Mouse (Mus musculus) MN1 (cell line): ENCODE data around the gene Csf1.

Experiments used
- DNase-seq: peaks from one replicate; pipeline ENCODE4 v3.0.0-alpha.2; 2016; ENCODE audit warnings: low spot score

Gene Csf1

GRCm38 (mm10) chr3:107781304-107781703 is 21.0 kb upstream of the Csf1 start:
- no peak for DNase-seq

- peak; percentile 15 for DNase-seq
These were observed 17.7 kb upstream of the Csf1 start for GRCm38 (mm10) chr3:107778016-107778415.

DNA sequence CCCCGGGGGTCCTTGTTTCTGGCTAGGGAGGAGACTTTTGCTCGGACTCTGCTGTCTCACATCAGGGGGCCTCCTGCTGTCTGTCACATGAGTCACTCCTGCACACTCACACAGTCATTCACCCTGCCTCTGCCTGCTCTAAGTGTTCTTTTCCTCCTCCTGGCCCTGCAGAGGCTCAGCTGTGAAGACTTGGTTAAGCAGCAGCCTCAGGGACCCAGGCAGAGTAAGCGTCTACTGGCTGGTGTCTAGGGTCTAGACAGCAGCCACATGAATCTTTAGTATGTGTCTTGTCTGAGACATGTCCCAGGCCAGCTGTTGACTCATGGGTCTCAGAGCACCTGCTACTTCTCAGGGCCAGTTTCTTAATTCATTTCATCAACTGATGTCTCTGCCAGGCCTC is 16.0 kb upstream of the Csf1 start:
- DNase-seq, result peak; percentile 76

GRCm38 (mm10) chr3:107775736-107776135 is 15.5 kb upstream of the Csf1 start:
- no peak for DNase-seq

DNA sequence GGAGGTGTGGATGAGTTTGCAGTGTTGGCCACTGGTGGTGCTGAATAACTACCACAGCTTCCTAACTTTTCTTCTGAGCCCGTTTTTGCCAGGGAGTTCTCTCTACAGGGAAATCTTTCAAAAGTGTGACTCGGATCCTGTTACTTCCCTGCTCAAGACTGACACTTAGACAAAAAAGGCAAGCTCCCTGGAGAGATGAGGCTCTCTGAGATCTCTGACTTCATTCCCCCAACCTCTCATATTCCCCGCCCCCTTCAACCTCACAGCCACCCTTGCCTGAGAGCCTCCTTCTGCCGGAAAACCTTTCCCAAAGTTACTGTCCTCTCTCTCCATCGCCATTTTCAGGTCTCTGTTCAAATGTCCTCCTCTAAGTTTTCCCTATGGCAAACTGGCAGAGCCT is 14.8 kb upstream of the Csf1 start:
- no peak for DNase-seq

DNA sequence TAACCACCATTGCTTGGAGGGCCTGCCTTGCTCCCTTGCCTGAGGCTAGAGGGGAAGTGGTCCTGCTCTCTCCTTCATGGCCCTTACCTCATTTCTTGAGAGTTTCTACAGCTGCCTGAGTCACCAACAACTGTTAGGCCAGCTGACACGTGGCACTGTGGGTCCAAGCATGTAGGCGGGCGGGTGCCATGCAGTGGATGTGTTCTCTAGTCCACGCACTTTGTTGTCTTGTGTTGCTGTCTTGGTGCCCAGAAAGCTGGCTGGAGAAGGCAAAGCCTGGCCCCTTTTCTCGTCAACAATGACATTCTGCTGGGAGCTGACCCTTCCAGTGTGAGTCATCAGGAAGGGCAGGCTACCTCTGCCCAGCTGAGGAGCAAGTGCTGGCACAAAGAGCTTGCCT is 12.6 kb upstream of the Csf1 start:
- peak; percentile 43 for DNase-seq

- DNase-seq, result no peak
These were observed 9.4 kb upstream of the Csf1 start for GRCm38 (mm10) chr3:107769692-107770091.

DNA sequence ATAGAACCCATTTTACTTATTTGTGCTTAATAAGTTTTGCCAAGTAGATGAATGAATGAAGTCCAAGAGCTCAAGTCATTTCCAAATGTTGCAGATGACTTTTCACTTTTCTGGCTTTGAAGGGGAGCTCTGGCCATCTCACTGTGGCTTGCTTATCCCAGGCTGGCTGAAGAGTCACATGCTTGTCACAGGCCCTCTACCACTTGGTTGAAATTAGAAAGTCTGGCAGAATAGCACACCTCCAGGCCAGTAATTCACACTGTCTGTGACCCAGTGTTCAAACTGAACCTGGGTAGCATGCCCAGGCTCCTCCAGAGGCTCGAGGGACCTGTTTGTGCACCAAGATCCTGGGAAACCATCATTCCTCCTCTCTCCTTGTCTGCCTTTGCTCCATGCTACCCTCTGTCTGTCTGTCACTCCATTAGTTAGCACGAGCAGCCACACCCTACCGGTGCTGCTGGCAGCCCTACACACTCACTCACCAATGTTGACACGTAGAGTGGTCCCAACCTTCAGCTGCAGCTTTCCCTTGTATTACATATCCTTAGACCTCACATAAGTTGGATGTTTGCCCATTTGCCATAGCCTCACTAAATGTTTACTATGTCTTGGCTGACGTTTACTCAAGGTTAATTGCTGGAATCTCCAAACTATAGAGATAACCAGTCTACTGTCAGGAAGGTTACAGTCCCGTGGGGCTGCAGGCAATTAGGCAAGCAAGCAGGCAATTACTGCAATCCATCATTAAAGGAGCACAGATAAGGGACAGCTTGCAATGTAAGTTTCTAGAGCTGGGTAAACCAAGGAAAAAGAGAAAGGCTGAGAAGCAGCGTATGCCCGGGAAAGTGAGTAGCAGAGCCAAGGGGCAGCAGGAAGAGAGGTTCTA is 8.1 kb upstream of the Csf1 start:
- DNase-seq, result peak; percentile 10

DNA sequence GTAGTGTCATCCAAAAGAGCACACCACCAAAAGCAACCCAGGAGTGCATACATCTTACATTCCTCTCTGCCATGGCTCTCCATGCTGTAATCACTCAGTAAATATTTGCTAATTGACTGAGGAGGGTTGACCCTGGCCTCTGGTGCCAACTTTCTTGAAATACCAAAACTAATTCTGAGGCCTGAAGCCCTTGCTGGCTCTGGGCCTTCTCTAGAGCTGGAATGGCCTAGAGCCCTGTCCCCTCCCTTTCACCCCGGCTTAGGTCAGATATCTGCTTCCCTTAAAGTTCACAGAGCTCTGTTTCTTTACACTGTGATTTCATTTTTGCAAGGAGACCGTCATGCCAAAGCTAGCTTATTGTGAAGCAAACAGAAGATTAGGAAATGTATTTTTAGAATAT is 6.5 kb upstream of the Csf1 start:
- DNase-seq, result no peak

DNA sequence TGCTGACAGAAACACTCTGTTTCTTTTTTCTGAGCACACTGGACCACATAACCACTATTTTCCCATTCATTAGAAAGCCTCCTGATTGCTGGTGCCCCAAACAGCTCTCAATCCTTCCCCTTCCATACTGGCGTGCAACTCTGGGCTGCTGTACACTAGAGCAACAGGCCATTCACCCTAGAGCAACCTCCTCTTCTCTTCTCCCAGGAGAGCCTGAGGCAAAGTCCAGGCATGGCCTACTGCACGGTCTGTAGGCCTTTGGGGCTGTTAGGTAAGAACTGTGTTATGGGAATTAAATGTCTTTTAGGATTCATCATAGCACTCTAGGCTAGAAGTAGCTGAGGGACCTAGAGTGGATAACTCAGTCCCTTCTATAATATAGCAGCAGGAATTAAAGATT is 5.7 kb upstream of the Csf1 start:
- DNase-seq, result no peak

GRCm38 (mm10) chr3:107763552-107763951 is 3.3 kb upstream of the Csf1 start:
- no peak for DNase-seq

- no peak for DNase-seq
These were observed 1.2 kb upstream of the Csf1 start for GRCm38 (mm10) chr3:107761446-107761845.

DNA sequence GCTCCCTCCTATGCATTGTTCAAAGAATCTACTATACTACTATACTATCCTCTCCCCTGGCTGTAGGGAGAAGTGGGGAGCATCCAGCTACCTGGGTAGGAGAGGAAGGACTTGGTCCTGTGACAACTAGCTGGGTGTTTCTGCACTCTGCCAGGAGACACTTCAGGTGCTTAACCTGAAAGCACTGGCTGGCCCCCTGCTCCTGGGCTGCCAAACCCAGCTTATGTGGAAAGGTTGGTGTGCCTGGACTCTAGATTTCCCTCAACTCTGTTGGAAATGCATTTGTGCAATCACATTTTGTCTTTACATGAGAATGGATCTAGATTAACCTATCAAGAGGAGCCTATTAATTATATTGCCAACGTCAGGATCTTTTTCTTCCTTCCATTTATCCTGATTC is 502 bp upstream of the Csf1 start:
- DNase-seq, result no peak

- peak; percentile 34 for DNase-seq
These were observed 1.6 kb downstream of the Csf1 start for GRCm38 (mm10) chr3:107758638-107759037.

DNA sequence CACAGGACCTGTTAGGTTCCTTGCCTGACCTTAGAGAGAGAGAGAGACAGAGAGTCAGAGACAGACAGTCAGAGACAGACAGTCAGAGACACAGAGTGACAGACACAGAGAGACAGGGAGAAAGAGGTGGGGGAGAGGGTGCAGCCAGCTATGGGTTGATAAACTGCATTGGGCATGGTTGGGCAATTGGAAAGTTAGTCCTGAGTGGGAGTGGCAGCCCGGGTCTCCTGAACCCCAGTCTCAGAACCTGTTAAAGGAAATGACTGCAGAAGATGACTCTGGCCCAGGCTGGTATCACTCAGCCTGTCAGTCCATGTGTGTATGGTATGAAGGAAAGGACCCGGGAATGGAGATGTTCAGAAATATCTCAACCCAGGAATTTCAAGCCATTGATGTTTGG is 2.1 kb downstream of the Csf1 start:
- DNase-seq, result no peak

DNA sequence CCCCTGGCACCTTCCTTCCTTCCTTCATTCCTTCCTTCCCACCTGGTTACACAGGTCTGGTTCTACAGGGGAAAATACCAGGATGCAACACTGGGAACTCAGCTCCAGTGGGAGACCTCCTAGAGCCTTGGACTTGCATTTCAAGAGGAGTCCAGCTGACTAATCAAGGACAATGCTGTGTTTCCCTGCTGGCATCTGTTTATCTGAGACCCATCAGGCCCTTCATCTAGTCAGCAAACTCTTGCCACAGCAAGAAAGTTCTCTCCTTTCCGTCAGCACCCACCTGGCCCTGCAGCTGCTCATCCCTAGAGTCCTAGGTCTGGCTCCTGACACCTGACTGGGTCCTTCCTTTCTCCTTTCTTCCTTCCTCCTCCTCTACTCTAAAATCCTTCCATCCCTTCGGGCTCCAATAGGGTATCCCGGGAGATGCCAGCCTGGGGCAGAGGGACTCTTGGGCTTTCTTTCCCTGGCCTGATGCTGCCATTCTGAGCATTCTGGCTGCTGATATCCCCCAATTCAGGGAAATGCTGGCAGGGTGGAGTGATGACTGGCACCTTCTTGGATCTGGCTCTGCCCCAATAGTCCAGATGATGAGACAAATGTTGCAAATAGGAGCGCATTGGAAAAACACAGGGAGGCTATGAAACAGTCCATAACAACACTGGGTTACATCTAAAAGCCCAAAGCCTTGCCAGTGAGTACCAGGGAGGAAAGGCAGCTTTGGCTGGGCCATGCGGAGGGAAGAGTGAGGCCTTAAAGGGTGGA is 2.7 kb downstream of the Csf1 start:
- no peak for DNase-seq

DNA sequence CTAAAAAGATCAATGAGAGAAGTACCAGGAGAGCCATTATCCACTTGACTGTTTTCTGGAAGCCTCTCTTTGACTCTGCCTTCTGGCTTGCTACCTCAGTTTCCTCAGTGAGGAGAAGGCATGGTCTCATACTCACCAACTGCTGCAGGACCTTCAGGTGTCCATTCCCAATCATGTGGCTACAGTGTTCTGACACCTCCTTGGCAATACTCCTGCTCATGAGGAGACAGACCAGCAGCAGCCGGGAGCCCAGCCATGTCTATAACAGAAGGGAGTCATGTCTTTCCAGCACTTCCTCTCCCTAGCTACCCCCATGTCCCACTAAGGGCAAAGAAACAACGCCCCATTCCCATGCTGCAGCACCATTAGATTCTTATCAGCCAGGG is 3.8 kb downstream of the Csf1 start:
- DNase-seq, result no peak

- DNase-seq, result peak; percentile 56
These were observed 4.4 kb downstream of the Csf1 start for GRCm38 (mm10) chr3:107755702-107756480.

DNA sequence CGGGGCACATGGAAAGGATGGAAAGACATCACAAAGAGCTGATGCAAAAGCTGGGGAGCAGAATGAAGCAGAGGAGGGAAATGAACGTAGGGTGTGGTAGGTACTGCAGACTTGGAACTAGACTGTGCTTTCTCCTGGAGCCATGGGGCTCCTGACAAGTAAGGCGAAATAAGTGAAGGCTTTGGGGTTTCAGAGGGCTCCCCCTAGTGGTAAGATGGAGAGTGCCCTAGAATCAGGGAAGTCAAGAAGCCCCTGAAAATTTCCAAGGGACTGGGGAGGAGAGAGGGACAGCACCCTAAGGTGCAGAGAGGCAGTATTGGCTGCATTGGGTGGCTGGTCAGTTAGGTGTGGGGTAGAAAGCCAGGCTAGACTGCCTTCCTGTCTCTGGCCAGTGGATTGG is 5.6 kb downstream of the Csf1 start:
- peak; percentile 46 for DNase-seq

GRCm38 (mm10) chr3:107751607-107752006 is 8.7 kb downstream of the Csf1 start:
- DNase-seq, result no peak

DNA sequence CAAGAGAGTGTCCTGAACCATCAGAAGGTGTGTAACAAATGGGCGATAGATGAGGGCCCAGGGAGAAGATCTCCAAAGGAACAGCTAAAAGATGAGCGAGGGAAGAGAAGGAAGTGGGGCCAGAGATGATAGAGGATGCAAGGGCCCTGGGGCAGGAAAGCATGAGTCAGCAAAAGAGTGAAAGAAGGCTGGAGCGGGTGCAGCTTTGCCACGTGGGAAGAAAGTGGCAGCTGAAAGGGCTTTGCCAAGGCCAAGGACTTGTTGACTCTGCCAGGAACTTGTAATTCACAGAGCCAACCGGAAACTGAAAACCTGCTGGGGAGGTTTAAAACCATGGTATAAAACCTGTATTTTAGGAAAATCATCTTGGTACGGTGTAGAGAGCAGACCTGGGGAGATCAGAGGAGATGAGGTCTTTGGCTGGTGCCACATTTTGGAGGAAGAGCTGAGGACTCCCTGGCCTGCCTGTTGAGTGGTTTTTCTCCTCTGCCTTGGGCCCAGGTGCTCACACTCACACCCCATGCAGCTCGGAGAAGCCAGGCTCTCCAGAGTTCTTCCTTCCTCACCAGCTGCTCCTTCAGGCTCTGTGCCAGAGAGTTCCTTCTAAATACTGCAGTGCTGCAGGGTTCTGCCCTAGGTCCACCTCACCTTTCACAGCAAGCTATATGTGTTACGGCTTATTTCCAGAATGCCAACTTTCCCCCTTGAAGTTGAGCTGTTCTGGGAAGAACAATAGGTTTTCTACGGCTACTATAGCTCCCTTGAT is 9.3 kb downstream of the Csf1 start:
- DNase-seq, result no peak

- DNase-seq, result peak; percentile 26
These were observed 10.8 kb downstream of the Csf1 start for GRCm38 (mm10) chr3:107749446-107749845.
